Mouse (Mus musculus): ENCODE results near the gene Map3k10.

The Map3k10 gene

GRCm38 (mm10) chr7:27673064-27673574 is 1.3 kb downstream of the Map3k10 start:
- DNase-seq (ENCODE audit: low read depth, low spot score): no peak
- Histone ChIP-seq H3K36me3 (ENCODE audit: control insufficient read depth, insufficient read depth, low read length, poor library complexity, severe bottlenecking) (no peaks in the 10 kb centered on the region), H3K27me3 (ENCODE audit: control insufficient read depth, insufficient read depth, low read length, poor library complexity, severe bottlenecking) (no peaks in the 10 kb centered on the region)

GRCm38 (mm10) chr7:27662038-27662437 is 12.4 kb downstream of the Map3k10 start:
- Histone ChIP-seq H3K36me3 (ENCODE audit: control insufficient read depth, insufficient read depth, low read length, poor library complexity, severe bottlenecking) (no peaks in the 10 kb centered on the region; the same call in 1 of the 2 replicates), H3K27me3 (ENCODE audit: control insufficient read depth, insufficient read depth, low read length, poor library complexity, severe bottlenecking) (no peaks in the 10 kb centered on the region)
- no peak for DNase-seq (ENCODE audit: low read depth, low spot score)

GRCm38 (mm10) chr7:27658712-27659663 is 15.4 kb downstream of the Map3k10 start:
- H3K27me3 ChIP-seq (ENCODE audit: control insufficient read depth, insufficient read depth, low read length, poor library complexity, severe bottlenecking): no peaks in the 10 kb centered on the region; the same call in none of the 2 replicates
- no peaks in the 10 kb centered on the region; the same call in 1 of the 2 replicates for H3K36me3 ChIP-seq (ENCODE audit: control insufficient read depth, insufficient read depth, low read length, poor library complexity, severe bottlenecking)
- DNase-seq (ENCODE audit: low read depth, low spot score): no peak

- Histone ChIP-seq H3K27me3 (ENCODE audit: control insufficient read depth, insufficient read depth, low read length, poor library complexity, severe bottlenecking) (no peaks in the 10 kb centered on the region; the same call in none of the 2 replicates), H3K36me3 (ENCODE audit: control insufficient read depth, insufficient read depth, low read length, poor library complexity, severe bottlenecking) (no peaks in the 10 kb centered on the region; the same call in 1 of the 2 replicates)
- no peak for DNase-seq (ENCODE audit: low read depth, low spot score)
These were observed 16.5 kb downstream of the Map3k10 start for GRCm38 (mm10) chr7:27657824-27658395.

- H3K27me3 ChIP-seq (ENCODE audit: control insufficient read depth, insufficient read depth, low read length, poor library complexity, severe bottlenecking): no peaks in the 10 kb centered on the region; the same call in none of the 2 replicates
- DNase-seq (ENCODE audit: low read depth, low spot score): no peak
- H3K36me3 ChIP-seq (ENCODE audit: control insufficient read depth, insufficient read depth, low read length, poor library complexity, severe bottlenecking): no peaks in the 10 kb centered on the region; the same call in 1 of the 2 replicates
These were observed 17.8 kb downstream of the Map3k10 start for GRCm38 (mm10) chr7:27656600-27656999.

- no peaks in the 10 kb centered on the region; the same call in none of the 2 replicates for H3K27me3 ChIP-seq (ENCODE audit: control insufficient read depth, insufficient read depth, low read length, poor library complexity, severe bottlenecking)
- no peaks in the 10 kb centered on the region for H3K36me3 ChIP-seq (ENCODE audit: control insufficient read depth, insufficient read depth, low read length, poor library complexity, severe bottlenecking)
- DNase-seq (ENCODE audit: low read depth, low spot score): no peak
These were observed 18.9 kb downstream of the Map3k10 start for GRCm38 (mm10) chr7:27655545-27655944.

- Histone ChIP-seq H3K36me3 (ENCODE audit: control insufficient read depth, insufficient read depth, low read length, poor library complexity, severe bottlenecking) (no peaks in the 10 kb centered on the region), H3K27me3 (ENCODE audit: control insufficient read depth, insufficient read depth, low read length, poor library complexity, severe bottlenecking) (no peaks in the 10 kb centered on the region; the same call in none of the 2 replicates)
- peak; percentile 57 for DNase-seq (ENCODE audit: low read depth, low spot score)
These were observed 19.7 kb downstream of the Map3k10 start for GRCm38 (mm10) chr7:27654607-27655276.

GRCm38 (mm10) chr7:27653681-27654437 is 20.5 kb downstream of the Map3k10 start, which contains the start of gene Ttc9b:
Ttc9b (plus strand) TSS chr7:27653915.
- DNase-seq (ENCODE audit: low read depth, low spot score): peak; percentile 61
- H3K36me3 ChIP-seq (ENCODE audit: control insufficient read depth, insufficient read depth, low read length, poor library complexity, severe bottlenecking): no peaks in the 10 kb centered on the region
- H3K27me3 ChIP-seq (ENCODE audit: control insufficient read depth, insufficient read depth, low read length, poor library complexity, severe bottlenecking): no peaks in the 10 kb centered on the region; the same call in none of the 2 replicates

GRCm38 (mm10) chr7:27650949-27651348 is 23.4 kb downstream of the Map3k10 start:
- H3K36me3 ChIP-seq (ENCODE audit: control insufficient read depth, insufficient read depth, low read length, poor library complexity, severe bottlenecking): no peaks in the 10 kb centered on the region
- no peaks in the 10 kb centered on the region for H3K27me3 ChIP-seq (ENCODE audit: control insufficient read depth, insufficient read depth, low read length, poor library complexity, severe bottlenecking)
- peak; percentile 78 for DNase-seq (ENCODE audit: low read depth, low spot score)

- Histone ChIP-seq H3K36me3 (ENCODE audit: control insufficient read depth, insufficient read depth, low read length, poor library complexity, severe bottlenecking) (no peaks in the 10 kb centered on the region), H3K27me3 (ENCODE audit: control insufficient read depth, insufficient read depth, low read length, poor library complexity, severe bottlenecking) (no peaks in the 10 kb centered on the region)
- DNase-seq (ENCODE audit: low read depth, low spot score): no peak
These were observed 24.7 kb downstream of the Map3k10 start for GRCm38 (mm10) chr7:27649723-27650122.

- DNase-seq (ENCODE audit: low read depth, low spot score): no peak
- Histone ChIP-seq H3K27me3 (ENCODE audit: control insufficient read depth, insufficient read depth, low read length, poor library complexity, severe bottlenecking) (no peaks in the 10 kb centered on the region), H3K36me3 (ENCODE audit: control insufficient read depth, insufficient read depth, low read length, poor library complexity, severe bottlenecking) (no peaks in the 10 kb centered on the region)
These were observed 27.0 kb downstream of the Map3k10 start for GRCm38 (mm10) chr7:27647281-27648002.

- DNase-seq (ENCODE audit: low read depth, low spot score): no peak
- H3K27me3 ChIP-seq (ENCODE audit: control insufficient read depth, insufficient read depth, low read length, poor library complexity, severe bottlenecking): no peaks in the 10 kb centered on the region
- no peaks in the 10 kb centered on the region for H3K36me3 ChIP-seq (ENCODE audit: control insufficient read depth, insufficient read depth, low read length, poor library complexity, severe bottlenecking)
These were observed 27.9 kb downstream of the Map3k10 start for GRCm38 (mm10) chr7:27646516-27646915.

GRCm38 (mm10) chr7:27644471-27644870 is 29.9 kb downstream of the Map3k10 start:
- H3K27me3 ChIP-seq (ENCODE audit: control insufficient read depth, insufficient read depth, low read length, poor library complexity, severe bottlenecking): no peaks in the 10 kb centered on the region

More at GRCm38 (mm10) chr7:27644471-27644870, 29.9 kb downstream of the Map3k10 start:
- peak; percentile 18 for DNase-seq (ENCODE audit: low read depth, low spot score)
- H3K36me3 ChIP-seq (ENCODE audit: control insufficient read depth, insufficient read depth, low read length, poor library complexity, severe bottlenecking): no peaks in the 10 kb centered on the region

All from splenic B cell, adult 2 months (primary cell).